Mouse (Mus musculus): ENCODE measurements around the gene Ccdc174. TPM values are rescaled to one million over a fixed set of nuclear protein-coding genes. Genes with fewer than 3 reads are reported as not detected.

Ccdc174 gene
- polyA plus RNA-seq (2012; rRNA removed; ENCODE audit: low replicate concordance): 1.3 and 1.6 TPM in 2 replicates

GRCm38 (mm10) chr6:91877885-91878651, at the start of gene Ccdc174:
Ccdc174 (plus strand) TSS chr6:91878053.

GRCm38 (mm10) chr6:91902509-91902908, 24.7 kb downstream of the Ccdc174 start, which contains the start of gene 4930590J08Rik:
4930590J08Rik (plus strand) TSS chr6:91902809.

Other genes with a start within 250 kb of the Ccdc174 start
- 103 and 136 TPM in 2 replicates for gene Slc6a6, start 194.0 kb upstream of the Ccdc174 start, polyA plus RNA-seq (2012; rRNA removed; ENCODE audit: low replicate concordance)
- gene Grip2, start 50.8 kb upstream of the Ccdc174 start, polyA plus RNA-seq (2012; rRNA removed; ENCODE audit: low replicate concordance): 0.51 and 1.1 TPM in 2 replicates
- 0.02 TPM in 1 of 2 replicates, not detected in the other for gene 4930590J08Rik, start 24.8 kb downstream of the Ccdc174 start, polyA plus RNA-seq (2012; rRNA removed; ENCODE audit: low replicate concordance)
- 1.6 and 2.6 TPM in 2 replicates for gene Fgd5, start 100.8 kb downstream of the Ccdc174 start, polyA plus RNA-seq (2012; rRNA removed; ENCODE audit: low replicate concordance)
- gene Nr2c2, start 213.3 kb downstream of the Ccdc174 start, polyA plus RNA-seq (2012; rRNA removed; ENCODE audit: low replicate concordance): 4.8 and 7.4 TPM in 2 replicates